Mouse (Mus musculus): ENCODE measurements at regions not wholly inside any gene's neighbourhood (a gene's known extent, or its start where the extent isn't known, plus 50 kb on each side); places are given as distances from the start of the nearest gene placed in this dataset.

DNA sequence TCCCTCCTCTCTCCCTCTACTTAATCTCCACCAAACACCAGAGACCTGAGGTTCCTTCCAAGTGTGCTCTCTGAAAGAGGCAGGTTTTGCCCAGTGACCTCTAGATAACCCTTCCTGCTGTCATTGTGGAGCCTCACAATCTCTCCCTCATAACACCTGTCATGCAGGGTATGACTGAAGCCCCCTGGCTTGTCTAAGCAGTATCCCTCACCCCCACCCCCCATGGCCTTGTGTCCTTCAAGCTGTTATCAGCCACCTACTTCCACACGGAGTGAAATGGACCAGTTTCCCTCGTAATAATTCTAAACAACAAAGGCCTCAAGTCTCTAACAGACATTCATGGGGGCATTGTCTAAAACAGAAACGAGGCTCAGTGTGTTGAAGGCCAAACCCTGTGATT lies 387.6 kb upstream of the Myt1l start:
- H3K4me1 ChIP-seq (replicated peaks; ENCODE audit: low read depth, low read length): 0 out of 2 replicates have a peak, but pooled peaks cover 5% of the 10 kb centered on the region
- no peaks in the 10 kb centered on the region for H3K27me3 ChIP-seq (ENCODE audit: insufficient read depth, low read length)
- no peaks in the 10 kb centered on the region for H3K9me3 ChIP-seq (ENCODE audit: low read length)

DNA sequence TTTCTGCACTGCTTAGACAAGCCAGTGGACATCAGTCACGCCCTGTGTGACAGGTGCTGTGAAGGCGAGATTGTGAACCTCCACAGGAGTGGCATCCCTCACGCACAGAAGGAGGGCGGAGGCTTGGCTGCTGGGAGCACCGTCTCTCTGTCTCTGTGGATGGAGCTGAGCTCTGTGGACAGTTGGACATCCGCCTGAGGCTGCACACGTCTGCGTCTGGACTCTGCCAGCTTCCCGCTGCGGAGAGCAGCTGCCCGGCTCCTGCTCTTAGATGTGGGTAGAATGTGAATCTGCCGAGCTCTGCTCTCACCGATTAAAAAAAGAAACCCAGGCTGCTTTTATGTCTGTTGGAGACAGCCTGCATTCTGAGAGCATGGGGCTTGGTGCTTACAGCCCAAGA lies 387.1 kb upstream of the Myt1l start:
- 0 out of 2 replicates have a peak, but pooled peaks cover 5% of the 10 kb centered on the region for H3K4me1 ChIP-seq (replicated peaks; ENCODE audit: low read depth, low read length)
- H3K4me3 ChIP-seq (replicated peaks; ENCODE audit: low read length): 0 out of 2 replicates have a peak overlapping the region, but pooled peaks have one; percentile 26
- H3K36me3 ChIP-seq (ENCODE audit: insufficient read depth, low read length): no peaks in the 10 kb centered on the region
- TF ChIP-seq POU5F1 (IDR thresholded peaks at IDR 0.05; ENCODE audit: borderline replicate concordance, low read length): no peak
- no peak for TF ChIP-seq NANOG (IDR thresholded peaks at IDR 0.05; ENCODE audit: borderline replicate concordance, low read length)
- no peak for TF ChIP-seq CTCF (conservative IDR thresholded peaks at IDR 0.05; ENCODE audit: low read length)
- no peaks in the 10 kb centered on the region for H3K9me3 ChIP-seq (ENCODE audit: low read length)
- no peaks in the 10 kb centered on the region for H3K27me3 ChIP-seq (ENCODE audit: insufficient read depth, low read length)

More for the DNA sequence above, 387.6 kb upstream of the Myt1l start:
- TF ChIP-seq POU5F1 (IDR thresholded peaks at IDR 0.05; ENCODE audit: borderline replicate concordance, low read length) (no peak), CTCF (conservative IDR thresholded peaks at IDR 0.05; ENCODE audit: low read length) (no peak), NANOG (IDR thresholded peaks at IDR 0.05; ENCODE audit: borderline replicate concordance, low read length) (no peak)
- Histone ChIP-seq H3K4me3 (replicated peaks; ENCODE audit: low read length) (no peak overlapping the region), H3K36me3 (ENCODE audit: insufficient read depth, low read length) (no peaks in the 10 kb centered on the region)

DNA sequence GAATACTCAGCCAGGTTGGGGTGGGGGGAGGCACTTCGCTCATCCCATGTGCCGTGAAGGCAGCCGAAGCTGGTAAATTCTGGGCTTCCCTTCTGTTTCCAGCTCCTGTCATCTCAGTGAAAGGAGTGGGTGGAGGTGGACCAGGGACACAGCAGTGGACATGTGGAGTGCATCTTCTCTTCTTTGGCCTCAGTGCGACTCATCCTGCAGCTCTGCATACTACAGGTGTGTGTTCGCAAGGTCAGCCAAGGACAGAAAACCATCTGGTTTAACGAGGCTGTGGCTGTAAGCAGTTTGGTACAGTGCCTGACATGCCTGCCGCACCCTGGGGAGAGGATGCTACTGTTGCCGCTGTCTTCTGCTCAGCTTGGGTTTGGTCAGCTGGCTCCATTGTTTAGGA lies 386.3 kb upstream of the Myt1l start:
- Histone ChIP-seq H3K36me3 (ENCODE audit: insufficient read depth, low read length) (no peaks in the 10 kb centered on the region), H3K4me1 (replicated peaks; ENCODE audit: low read depth, low read length) (0 out of 2 replicates have a peak, but pooled peaks cover 5% of the 10 kb centered on the region), H3K4me3 (replicated peaks; ENCODE audit: low read length) (no peak overlapping the region), H3K9me3 (ENCODE audit: low read length) (no peaks in the 10 kb centered on the region), H3K27me3 (ENCODE audit: insufficient read depth, low read length) (no peaks in the 10 kb centered on the region)
- TF ChIP-seq NANOG (IDR thresholded peaks at IDR 0.05; ENCODE audit: borderline replicate concordance, low read length): no peak
- TF ChIP-seq CTCF (conservative IDR thresholded peaks at IDR 0.05; ENCODE audit: low read length): no peak
- TF ChIP-seq POU5F1 (IDR thresholded peaks at IDR 0.05; ENCODE audit: borderline replicate concordance, low read length): no peak

DNA sequence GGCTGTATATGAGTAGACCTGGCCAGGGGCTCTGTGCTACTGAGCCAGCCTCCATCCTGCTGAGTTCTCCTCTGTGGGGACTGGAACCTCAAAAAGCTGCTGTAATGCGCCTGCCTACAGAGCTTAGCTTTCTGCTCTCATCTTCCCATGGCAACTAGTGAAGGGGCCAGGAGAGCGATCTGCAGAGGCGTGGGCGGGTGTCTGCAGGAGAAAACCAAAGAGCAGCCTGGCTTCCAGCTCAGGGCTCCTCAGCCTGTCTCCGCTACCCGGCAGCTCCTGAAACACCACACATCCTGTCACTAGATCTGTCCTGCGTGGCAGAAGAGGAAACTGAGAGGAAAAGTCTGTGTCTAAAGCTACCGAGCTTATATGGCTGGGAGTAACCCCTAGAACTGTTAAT lies 384.9 kb upstream of the Myt1l start:
- H3K4me3 ChIP-seq (replicated peaks; ENCODE audit: low read length): no peak overlapping the region

DNA sequence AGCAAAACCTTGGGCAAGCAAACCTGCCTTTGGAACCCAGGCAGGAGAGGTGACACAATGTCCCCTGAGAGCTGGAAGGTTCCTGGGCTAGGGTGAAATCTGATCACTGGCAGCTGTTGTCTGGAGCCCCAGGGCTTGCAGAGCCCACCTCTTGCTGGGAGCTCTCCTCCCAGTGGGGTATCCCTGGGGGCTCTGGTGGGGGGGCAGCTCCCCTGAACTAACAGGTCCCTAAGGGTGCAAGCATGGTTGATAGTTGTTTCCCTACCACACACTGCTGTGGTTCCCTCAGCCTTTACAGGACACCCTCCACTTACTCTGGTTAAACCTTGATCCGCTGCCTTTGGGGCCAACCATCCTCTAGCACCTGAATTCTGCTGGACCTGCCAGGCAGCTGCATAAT lies 367.3 kb upstream of the Myt1l start:
- Histone ChIP-seq H3K9me3 (ENCODE audit: low read length) (no peaks in the 10 kb centered on the region), H3K36me3 (ENCODE audit: insufficient read depth, low read length) (no peaks in the 10 kb centered on the region), H3K4me1 (replicated peaks; ENCODE audit: low read depth, low read length) (no peaks in the 10 kb centered on the region), H3K4me3 (replicated peaks; ENCODE audit: low read length) (no peak overlapping the region), H3K27me3 (ENCODE audit: insufficient read depth, low read length) (no peaks in the 10 kb centered on the region)
- TF ChIP-seq NANOG (IDR thresholded peaks at IDR 0.05; ENCODE audit: borderline replicate concordance, low read length) (no peak), CTCF (conservative IDR thresholded peaks at IDR 0.05; ENCODE audit: low read length) (no peak)

More for the DNA sequence above, 384.9 kb upstream of the Myt1l start:
- Histone ChIP-seq H3K4me1 (replicated peaks; ENCODE audit: low read depth, low read length) (0 out of 2 replicates have a peak, but pooled peaks cover 5% of the 10 kb centered on the region), H3K9me3 (ENCODE audit: low read length) (no peaks in the 10 kb centered on the region), H3K36me3 (ENCODE audit: insufficient read depth, low read length) (no peaks in the 10 kb centered on the region), H3K27me3 (ENCODE audit: insufficient read depth, low read length) (no peaks in the 10 kb centered on the region)
- no peak for TF ChIP-seq NANOG (IDR thresholded peaks at IDR 0.05; ENCODE audit: borderline replicate concordance, low read length)
- no peak for TF ChIP-seq CTCF (conservative IDR thresholded peaks at IDR 0.05; ENCODE audit: low read length)
- no peak for TF ChIP-seq POU5F1 (IDR thresholded peaks at IDR 0.05; ENCODE audit: borderline replicate concordance, low read length)

DNA sequence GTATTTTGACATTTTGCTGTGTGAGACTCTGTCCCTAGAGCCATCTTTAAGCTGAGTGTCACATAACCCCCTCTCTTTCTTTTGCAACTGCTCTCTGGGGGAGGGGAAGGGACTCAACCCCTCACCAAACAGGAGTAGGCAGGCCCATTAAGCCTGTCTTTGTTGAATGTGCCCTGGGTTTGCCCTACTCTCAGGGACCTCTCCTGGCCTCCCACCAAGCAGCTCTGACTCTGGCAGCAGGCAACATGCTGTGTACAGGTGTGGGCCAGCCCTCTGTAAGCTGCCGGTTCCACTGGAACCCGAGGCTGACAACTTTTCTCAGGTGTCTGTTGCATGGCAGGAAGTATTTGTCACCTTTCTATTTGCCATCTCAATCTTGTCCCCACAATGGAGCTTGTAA lies 366.6 kb upstream of the Myt1l start:
- Histone ChIP-seq H3K36me3 (ENCODE audit: insufficient read depth, low read length) (no peaks in the 10 kb centered on the region), H3K4me3 (replicated peaks; ENCODE audit: low read length) (no peak overlapping the region), H3K9me3 (ENCODE audit: low read length) (no peaks in the 10 kb centered on the region), H3K4me1 (replicated peaks; ENCODE audit: low read depth, low read length) (no peaks in the 10 kb centered on the region), H3K27me3 (ENCODE audit: insufficient read depth, low read length) (no peaks in the 10 kb centered on the region)
- TF ChIP-seq POU5F1 (IDR thresholded peaks at IDR 0.05; ENCODE audit: borderline replicate concordance, low read length): no peak

DNA sequence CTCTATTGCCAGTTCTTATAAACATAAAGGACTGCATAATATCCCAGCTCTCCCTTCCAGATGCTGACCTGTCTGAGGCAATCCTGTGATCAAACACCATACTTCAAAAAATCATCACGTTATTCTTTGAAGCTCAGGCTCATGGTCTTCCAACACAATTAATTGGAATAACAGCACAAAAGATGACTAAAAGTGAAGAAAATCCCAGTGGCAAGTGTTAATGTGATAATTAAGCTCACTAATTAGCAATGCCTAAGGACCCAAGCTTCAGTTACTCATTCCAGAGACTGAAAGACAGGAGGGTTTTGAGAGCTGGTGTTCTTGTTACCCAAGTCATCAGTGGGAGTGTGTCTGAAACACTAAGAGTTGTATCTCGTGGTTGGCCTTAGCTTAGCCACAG lies 363.5 kb upstream of the Myt1l start:
- Histone ChIP-seq H3K4me1 (replicated peaks; ENCODE audit: low read depth, low read length) (no peaks in the 10 kb centered on the region), H3K36me3 (ENCODE audit: insufficient read depth, low read length) (no peaks in the 10 kb centered on the region), H3K9me3 (ENCODE audit: low read length) (no peaks in the 10 kb centered on the region), H3K4me3 (replicated peaks; ENCODE audit: low read length) (no peak overlapping the region), H3K27me3 (ENCODE audit: insufficient read depth, low read length) (no peaks in the 10 kb centered on the region)
- TF ChIP-seq POU5F1 (IDR thresholded peaks at IDR 0.05; ENCODE audit: borderline replicate concordance, low read length) (no peak), NANOG (IDR thresholded peaks at IDR 0.05; ENCODE audit: borderline replicate concordance, low read length) (no peak), CTCF (conservative IDR thresholded peaks at IDR 0.05; ENCODE audit: low read length) (no peak)

DNA sequence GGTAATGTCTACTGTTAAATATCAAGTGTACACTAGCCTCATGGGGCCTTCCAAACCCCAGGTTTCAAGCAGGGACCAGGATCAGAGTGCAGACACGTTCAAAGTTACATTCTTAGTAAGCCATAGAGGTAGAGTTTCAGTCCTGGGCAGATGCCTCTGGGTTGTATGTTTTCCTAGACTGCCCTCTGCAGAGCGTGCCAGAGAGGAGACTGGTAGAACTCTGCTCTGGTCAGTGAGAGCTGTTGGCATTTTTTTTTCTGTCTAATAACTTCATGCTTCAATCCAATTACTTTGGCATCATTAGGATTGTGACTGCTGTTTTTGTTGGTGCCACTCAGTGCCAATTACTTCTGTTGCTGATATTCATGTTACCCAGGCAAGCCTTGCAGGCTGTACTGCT lies 361.9 kb upstream of the Myt1l start:
- TF ChIP-seq NANOG (IDR thresholded peaks at IDR 0.05; ENCODE audit: borderline replicate concordance, low read length): no peak
- TF ChIP-seq CTCF (conservative IDR thresholded peaks at IDR 0.05; ENCODE audit: low read length): no peak
- no peak for TF ChIP-seq POU5F1 (IDR thresholded peaks at IDR 0.05; ENCODE audit: borderline replicate concordance, low read length)
- H3K27me3 ChIP-seq (ENCODE audit: insufficient read depth, low read length): no peaks in the 10 kb centered on the region
- no peak overlapping the region for H3K4me3 ChIP-seq (replicated peaks; ENCODE audit: low read length)
- H3K36me3 ChIP-seq (ENCODE audit: insufficient read depth, low read length): no peaks in the 10 kb centered on the region
- H3K9me3 ChIP-seq (ENCODE audit: low read length): no peaks in the 10 kb centered on the region
- H3K4me1 ChIP-seq (replicated peaks; ENCODE audit: low read depth, low read length): no peaks in the 10 kb centered on the region

DNA sequence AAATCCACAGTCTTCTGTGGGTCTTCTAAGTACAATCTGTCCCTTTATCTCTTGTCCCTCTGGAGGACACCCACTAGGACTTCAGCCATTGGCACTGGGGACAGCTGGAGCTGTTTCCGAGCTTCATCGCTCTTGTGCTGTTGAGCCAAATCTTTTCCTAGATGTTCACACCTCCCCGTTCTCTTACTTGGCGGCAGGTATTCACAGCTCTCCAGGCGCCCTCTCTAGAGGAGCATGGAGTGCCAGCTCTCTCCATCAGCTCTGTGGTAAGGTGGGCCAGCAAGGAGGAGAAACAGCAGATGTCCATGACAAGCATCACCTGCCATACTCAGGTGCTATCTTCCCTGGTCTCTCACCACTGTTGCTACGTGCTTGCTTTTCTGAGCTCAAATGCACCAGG lies 360.3 kb upstream of the Myt1l start:
- Histone ChIP-seq H3K4me1 (replicated peaks; ENCODE audit: low read depth, low read length) (no peaks in the 10 kb centered on the region), H3K27me3 (ENCODE audit: insufficient read depth, low read length) (no peaks in the 10 kb centered on the region), H3K36me3 (ENCODE audit: insufficient read depth, low read length) (no peaks in the 10 kb centered on the region), H3K4me3 (replicated peaks; ENCODE audit: low read length) (no peak overlapping the region), H3K9me3 (ENCODE audit: low read length) (no peaks in the 10 kb centered on the region)
- TF ChIP-seq NANOG (IDR thresholded peaks at IDR 0.05; ENCODE audit: borderline replicate concordance, low read length): no peak
- TF ChIP-seq POU5F1 (IDR thresholded peaks at IDR 0.05; ENCODE audit: borderline replicate concordance, low read length): no peak
- TF ChIP-seq CTCF (conservative IDR thresholded peaks at IDR 0.05; ENCODE audit: low read length): no peak

Measured in E14TG2a.4 (cell line).